In the genomic region with DNA sequence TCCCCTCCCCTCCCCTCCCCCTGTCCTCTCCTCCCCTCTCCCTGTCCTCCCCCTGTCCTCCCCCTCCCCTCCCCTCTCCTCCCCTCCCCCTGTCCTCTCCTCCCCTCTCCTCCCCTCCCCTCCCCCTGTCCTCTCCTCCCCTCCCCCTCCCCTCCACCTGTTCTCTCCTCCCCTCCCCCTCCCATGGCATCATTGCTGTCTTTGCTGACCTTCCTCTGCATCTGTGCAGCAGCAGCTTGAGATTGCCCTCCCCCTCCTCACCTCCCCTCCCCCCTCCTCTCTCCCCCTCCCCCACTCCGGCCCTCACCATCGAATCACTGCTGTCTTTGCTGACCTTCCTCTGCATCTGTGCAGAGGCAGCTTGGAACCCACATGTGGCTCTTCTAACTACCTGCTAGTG, we compare ENCODE assay signal across 19 mouse cellular contexts.
DNase-seq lines count a peak whose midpoint lies in the region; ATAC-seq and TF ChIP-seq lines count a peak whose summit lies in the region.
"Had no signal": no experiment of that assay in that cellular context is flagged by ENCODE, and none has a peak within 500 bp of the region (broad histone marks: within the 10 kb centered on the region; RNA-seq: fewer than 3 reads in every experiment).

No protein-coding gene starts in this region.

- peak; percentile 73 for DNase-seq in ES-CJ7 (ENCODE audit: low read depth, low spot score)
- no peak for DNase-seq in limb, embryonic 10.5 days (ENCODE audit: low spot score)
- DNase-seq in frontal cortex, postnatal 36 days (ENCODE audit: low spot score in 2 of 2): no peak
- DNase-seq: adrenal gland, adult 8-10 months; adrenal gland, postnatal 14 days; adrenal gland, postnatal 36 days; cerebellum, adult 11-12 months; cerebellum, adult 2 months; cerebellum, adult 9-10 months; cerebellum, postnatal 10 days; cerebellum, postnatal 25 days; forebrain, postnatal 0 days had no signal

- WGBS in limb, embryonic 10.5 days: 65% methylated on average over 2 of the region's 2 CpGs
- 60% methylated on average over 2 of the region's 2 CpGs for WGBS in forebrain, embryonic 16.5 days

- H3K36me3 ChIP-seq in ES-Bruce4 (ENCODE audit: control insufficient read depth, insufficient read depth, low read length, poor library complexity, severe bottlenecking): no peaks in the 10 kb centered on the region
- H3K36me3 ChIP-seq in limb, embryonic 10.5 days: no peaks in the 10 kb centered on the region
- no peaks in the 10 kb centered on the region for H3K36me3 ChIP-seq in forebrain, embryonic 16.5 days (ENCODE audit: control insufficient read depth, insufficient read depth)
- H3K36me3 ChIP-seq: embryonic facial prominence, embryonic 10.5 days; embryonic facial prominence, embryonic 12.5 days; forebrain, embryonic 12.5 days had no signal

- no peak overlapping the region; the same call in 1 of the 2 replicates for H3K27ac ChIP-seq in ES-Bruce4 (ENCODE audit: insufficient read depth, low read length)
- peak overlapping the region; percentile 30; the same call in 1 of the 2 replicates for H3K27ac ChIP-seq in limb, embryonic 10.5 days
- no peak overlapping the region for H3K27ac ChIP-seq in forebrain, embryonic 16.5 days (ENCODE audit: low read length)
- H3K27ac ChIP-seq: embryonic facial prominence, embryonic 12.5 days; forebrain, embryonic 12.5 days had no signal

- H3K9me3 ChIP-seq in ES-Bruce4 (replicated peaks; ENCODE audit: control insufficient read depth, insufficient read depth, low read length, poor library complexity, severe bottlenecking): no peaks in the 10 kb centered on the region
- no peaks in the 10 kb centered on the region for H3K9me3 ChIP-seq in limb, embryonic 10.5 days (replicated peaks)
- H3K9me3 ChIP-seq in forebrain, embryonic 16.5 days (ENCODE audit: control insufficient read depth, low read length): no peaks in the 10 kb centered on the region
- H3K9me3 ChIP-seq: embryonic facial prominence, embryonic 10.5 days; embryonic facial prominence, embryonic 12.5 days; forebrain, embryonic 12.5 days had no signal

- TF ChIP-seq CTCF in ES-Bruce4 (IDR thresholded peaks at IDR 0.05; ENCODE audit: low read depth, low read length): no peak

- H3K4me2 ChIP-seq in forebrain, embryonic 16.5 days (ENCODE audit: low read length): no peak overlapping the region
- H3K4me2 ChIP-seq: embryonic facial prominence, embryonic 12.5 days; forebrain, embryonic 12.5 days had no signal

- H3K9ac ChIP-seq in ES-Bruce4 (ENCODE audit: low read depth, poor library complexity, severe bottlenecking): no peak overlapping the region
- H3K9ac ChIP-seq in forebrain, embryonic 16.5 days (replicated peaks; ENCODE audit: low read depth, low read length): no peak overlapping the region
- H3K9ac ChIP-seq: embryonic facial prominence, embryonic 12.5 days; forebrain, embryonic 12.5 days; forebrain, postnatal 0 days had no signal

- no peak for TF ChIP-seq POLR2A in ES-Bruce4 (IDR thresholded peaks at IDR 0.05; ENCODE audit: insufficient read depth, low read length)

- peaks cover 4% of the 10 kb centered on the region for H3K4me1 ChIP-seq in ES-Bruce4 (ENCODE audit: control insufficient read depth, insufficient read depth, low read length)
- peaks cover 9% of the 10 kb centered on the region for H3K4me1 ChIP-seq in limb, embryonic 10.5 days
- peaks cover 2% of the 10 kb centered on the region; the same call in 1 of the 2 replicates for H3K4me1 ChIP-seq in forebrain, embryonic 16.5 days (replicated peaks; ENCODE audit: control insufficient read depth, insufficient read depth, low read length)

- ATAC-seq in forebrain, embryonic 16.5 days: no peak
- ATAC-seq: activated CD4-positive, CD25-positive, alpha-beta regulatory T cell, adult 4 months; forebrain, embryonic 14.5 days; forebrain, postnatal 0 days had no signal

- no peak overlapping the region for H3K4me3 ChIP-seq in ES-Bruce4 (ENCODE audit: low read depth, low read length)
- H3K4me3 ChIP-seq in limb, embryonic 10.5 days: no peak overlapping the region
- H3K4me3 ChIP-seq in forebrain, embryonic 16.5 days (replicated peaks; ENCODE audit: low read length): no peak overlapping the region
- H3K4me3 ChIP-seq: embryonic facial prominence, embryonic 10.5 days; embryonic facial prominence, embryonic 12.5 days; forebrain, embryonic 12.5 days had no signal

- peak; percentile 75; the same call in 1 of the 2 replicates for TF ChIP-seq EP300 in ES-Bruce4 (IDR thresholded peaks at IDR 0.05; ENCODE audit: insufficient read depth, low read depth, low read length)

- no peaks in the 10 kb centered on the region for H3K27me3 ChIP-seq in ES-Bruce4 (ENCODE audit: control insufficient read depth, insufficient read depth, low read length, poor library complexity, severe bottlenecking)
- H3K27me3 ChIP-seq in limb, embryonic 10.5 days (ENCODE audit: low read depth, poor library complexity, severe bottlenecking): 0 out of 2 replicates have a peak, but pooled peaks cover 6% of the 10 kb centered on the region
- H3K27me3 ChIP-seq in forebrain, embryonic 16.5 days (replicated peaks; ENCODE audit: control insufficient read depth, insufficient read depth, low read length): no peaks in the 10 kb centered on the region
- H3K27me3 ChIP-seq: embryonic facial prominence, embryonic 12.5 days had no signal
